Comparison of ENCODE assay signal across 9 mouse cellular contexts in the genomic region with DNA sequence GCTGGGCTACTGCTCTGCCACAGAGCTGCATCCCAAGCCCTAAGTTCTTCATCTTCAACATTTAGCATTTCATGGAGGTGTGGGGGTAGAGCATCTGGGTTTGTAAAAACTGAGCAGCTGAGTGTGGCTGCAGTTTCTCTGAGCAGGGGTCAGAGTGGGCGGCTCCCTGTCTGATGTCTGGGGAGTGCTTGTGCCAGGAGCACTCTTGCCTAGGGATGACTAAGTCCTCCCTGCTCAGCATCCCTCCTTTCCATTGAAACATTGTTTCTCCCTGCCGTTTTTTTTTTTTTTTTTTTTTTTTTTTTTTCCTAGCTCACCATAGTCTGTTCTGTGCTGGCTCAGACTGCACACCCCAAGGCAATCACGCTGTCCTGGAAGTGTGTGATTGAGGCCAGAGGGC. TPM values are rescaled to one million over a fixed set of nuclear protein-coding genes. Genes with fewer than 3 reads are reported as not detected.
DNase-seq lines count a peak whose midpoint lies in the region; ATAC-seq and TF ChIP-seq lines count a peak whose summit lies in the region.
"Had no signal": no experiment of that assay in that cellular context is flagged by ENCODE, and none has a peak within 500 bp of the region (broad histone marks: within the 10 kb centered on the region; RNA-seq: fewer than 3 reads in every experiment).

No protein-coding gene starts in this region.

- H3K27me3 ChIP-seq in kidney, embryonic 14.5 days (ENCODE audit: control insufficient read depth, insufficient read depth, low read length): no peaks in the 10 kb centered on the region
- H3K27me3 ChIP-seq in E14TG2a.4 (ENCODE audit: insufficient read depth, low read length): no peaks in the 10 kb centered on the region
- no peaks in the 10 kb centered on the region for H3K27me3 ChIP-seq in embryonic facial prominence, embryonic 13.5 days
- H3K27me3 ChIP-seq in limb, embryonic 13.5 days: no peaks in the 10 kb centered on the region
- H3K27me3 ChIP-seq: embryonic facial prominence, embryonic 15.5 days; Patski had no signal

- H3K4me3 ChIP-seq in kidney, embryonic 14.5 days (ENCODE audit: low read length): no peak overlapping the region
- H3K4me3 ChIP-seq in E14TG2a.4 (replicated peaks; ENCODE audit: low read length): peak overlapping the region; percentile 13
- no peak overlapping the region for H3K4me3 ChIP-seq in embryonic facial prominence, embryonic 13.5 days
- H3K4me3 ChIP-seq in limb, embryonic 13.5 days: no peak overlapping the region
- H3K4me3 ChIP-seq: embryonic facial prominence, embryonic 15.5 days had no signal

- no peak overlapping the region for H3K9ac ChIP-seq in kidney, embryonic 14.5 days (ENCODE audit: low read depth, low read length)
- peak overlapping the region; percentile 17; the same call in 1 of the 2 replicates for H3K9ac ChIP-seq in embryonic facial prominence, embryonic 13.5 days
- peak overlapping the region; percentile 39; the same call in 1 of the 2 replicates for H3K9ac ChIP-seq in limb, embryonic 13.5 days
- H3K9ac ChIP-seq: embryonic facial prominence, embryonic 15.5 days had no signal

- peak overlapping the region; percentile 56; the same call in 1 of the 2 replicates for H3K27ac ChIP-seq in kidney, embryonic 14.5 days (ENCODE audit: low read depth, low read length)
- H3K27ac ChIP-seq in embryonic facial prominence, embryonic 13.5 days: peak overlapping the region; percentile 51; the same call in 1 of the 2 replicates
- no peak overlapping the region for H3K27ac ChIP-seq in limb, embryonic 13.5 days

- ATAC-seq in kidney, embryonic 14.5 days (ENCODE audit: low FRiP score, low TSS enrichment): no peak
- no peak for ATAC-seq in embryonic facial prominence, embryonic 13.5 days (ENCODE audit: insufficient number of reproducible peaks, insufficient read depth, low FRiP score, low TSS enrichment, low read depth)
- ATAC-seq in limb, embryonic 13.5 days (ENCODE audit: low FRiP score, low read depth): no peak
- ATAC-seq: Patski had no signal

- WGBS in kidney, embryonic 14.5 days: 37% methylated on average over 3 of the region's 3 CpGs
- 36% methylated on average over 2 of the region's 3 CpGs for WGBS in embryonic facial prominence, embryonic 13.5 days
- 36% methylated on average over 3 of the region's 3 CpGs for WGBS in limb, embryonic 13.5 days

- H3K4me1 ChIP-seq in kidney, embryonic 14.5 days (ENCODE audit: control insufficient read depth, insufficient read depth, low read length): peaks cover 39% of the 10 kb centered on the region
- peaks cover 100% of the 10 kb centered on the region for H3K4me1 ChIP-seq in E14TG2a.4 (replicated peaks; ENCODE audit: low read depth, low read length)
- peaks cover 63% of the 10 kb centered on the region for H3K4me1 ChIP-seq in embryonic facial prominence, embryonic 13.5 days
- H3K4me1 ChIP-seq in limb, embryonic 13.5 days: peaks cover 81% of the 10 kb centered on the region

- H3K36me3 ChIP-seq in kidney, embryonic 14.5 days (ENCODE audit: control insufficient read depth, insufficient read depth, low read length): no peaks in the 10 kb centered on the region
- peaks cover 7% of the 10 kb centered on the region for H3K36me3 ChIP-seq in E14TG2a.4 (ENCODE audit: insufficient read depth, low read length)
- no peaks in the 10 kb centered on the region; the same call in 1 of the 2 replicates for H3K36me3 ChIP-seq in embryonic facial prominence, embryonic 13.5 days
- H3K36me3 ChIP-seq in limb, embryonic 13.5 days: no peaks in the 10 kb centered on the region
- H3K36me3 ChIP-seq: embryonic facial prominence, embryonic 15.5 days had no signal

- no peak for TF ChIP-seq CTCF in E14TG2a.4 (conservative IDR thresholded peaks at IDR 0.05; ENCODE audit: low read length)

- DNase-seq in kidney, postnatal 4 days: no peak
- DNase-seq in adrenal gland, adult 8-10 months: no peak
- no peak for DNase-seq in ovary, postnatal 14 days (ENCODE audit: low spot score)

- H3K4me2 ChIP-seq in kidney, embryonic 14.5 days (replicated peaks; ENCODE audit: low read depth, low read length): no peak overlapping the region
- H3K4me2 ChIP-seq in embryonic facial prominence, embryonic 13.5 days: no peak overlapping the region
- H3K4me2 ChIP-seq in limb, embryonic 13.5 days (replicated peaks): no peak overlapping the region
- H3K4me2 ChIP-seq: embryonic facial prominence, embryonic 15.5 days had no signal

- H3K9me3 ChIP-seq in kidney, embryonic 14.5 days (ENCODE audit: control insufficient read depth, low read length): no peaks in the 10 kb centered on the region
- H3K9me3 ChIP-seq in E14TG2a.4 (ENCODE audit: low read length): no peaks in the 10 kb centered on the region
- H3K9me3 ChIP-seq in embryonic facial prominence, embryonic 13.5 days: no peaks in the 10 kb centered on the region
- H3K9me3 ChIP-seq in limb, embryonic 13.5 days: no peaks in the 10 kb centered on the region
- H3K9me3 ChIP-seq: embryonic facial prominence, embryonic 15.5 days had no signal

RNA-seq across cellular contexts. Expression of gene Trak1, which starts 53.3 kb away (rescaled TPM):
- 10.8 and 15.4 TPM in 2 replicates for polyA plus RNA-seq in kidney, embryonic 14.5 days (2014; fragmentation: Nextera tagmentation; extraction: Ambion mirVana)
- polyA plus RNA-seq in embryonic facial prominence, embryonic 13.5 days (2015; fragmentation: Nextera tagmentation; extraction: Ambion mirVana): 17.7 and 17.8 TPM in 2 replicates
- polyA plus RNA-seq in limb, embryonic 13.5 days (2015; fragmentation: Nextera tagmentation; extraction: Ambion mirVana): 17.0 and 17.7 TPM in 2 replicates
- total RNA-seq in adrenal gland, adult 8-10 months (2022): 10 to 100 TPM; 59.3 to 80.6 (median 74.3) TPM
